Mouse (Mus musculus) small intestine, adult 10 weeks (tissue): ENCODE data around the gene Rhox13. TPM values are rescaled to one million over a fixed set of nuclear protein-coding genes. Genes with fewer than 3 reads are reported as not detected.

ENCODE experiments used
- polyA plus RNA-seq: library from polyadenylated mRNA; stranded (reverse); fragments of 350-450 nt; fragmentation: Illumina TruSeq; extraction: RNeasy Lipid Tissue Mini Kit (QIAGEN cat#74804); gene quantifications from one replicate; pipeline ENCODE4 v1.2.3, GENCODE M21; 2014; ENCODE audit warnings: low replicate concordance

Rhox13 gene
- polyA plus RNA-seq, result not detected

GRCm38 (mm10) chrX:38120982-38121381 is at the start of gene Rhox13:
TSS of gene Rhox13 (plus strand) at chrX:38121219.

GRCm38 (mm10) chrX:38085041-38085440 is 36.0 kb upstream of the Rhox13 start, which contains the start of gene Rhox11:
TSS of gene Rhox11 (minus strand) at chrX:38085141.

GRCm38 (mm10) chrX:38110807-38111206 is 10.2 kb upstream of the Rhox13 start, which contains the start of gene Rhox12:
TSS of gene Rhox12 (minus strand) at chrX:38110907.

Other genes starting within 250 kb of the Rhox13 start
- not detected for gene Rhox8, start 242.3 kb upstream of the Rhox13 start, polyA plus RNA-seq
- not detected for gene Rhox7b, start 224.0 kb upstream of the Rhox13 start, polyA plus RNA-seq
- gene Rhox9, start 219.4 kb upstream of the Rhox13 start, polyA plus RNA-seq, result not detected
- not detected for gene Btg1-ps1, start 102.4 kb upstream of the Rhox13 start, polyA plus RNA-seq
- gene Btg1-ps2, start 78.1 kb upstream of the Rhox13 start, polyA plus RNA-seq, result not detected
- gene Rhox10, start 54.7 kb upstream of the Rhox13 start, polyA plus RNA-seq, result not detected
- not detected for gene Rhox11, start 36.1 kb upstream of the Rhox13 start, polyA plus RNA-seq
- not detected for gene Rhox12, start 10.3 kb upstream of the Rhox13 start, polyA plus RNA-seq
- gene Zbtb33, start 68.6 kb downstream of the Rhox13 start, polyA plus RNA-seq, result 56.5 TPM
- gene Tmem255a, start 131.2 kb downstream of the Rhox13 start, polyA plus RNA-seq, result 0.97 TPM
- not detected for gene Atp1b4, start 195.0 kb downstream of the Rhox13 start, polyA plus RNA-seq